Mouse (Mus musculus) cerebellum, adult 2 months (tissue): ENCODE measurements at regions not wholly inside any gene's neighbourhood (a gene's known extent, or its start where the extent isn't known, plus 50 kb on each side); places are given as distances from the start of the nearest gene placed in this dataset.
"Not testable (repeated sequence)": the region's sequence is repeated elsewhere in the genome, so short reads cannot be mapped to it uniquely, and the experiment has no call there.

Source experiments
- DNase-seq, 2 experiments: peaks; one replicate each; pipeline ENCODE4 v3.0.0; 2021
- H3K27ac ChIP-seq: fragments of 200-500 bp; 2 replicates; pipeline ENCODE4 v1.5.1; 2012; ENCODE audit warnings: low read length, control low read depth, inconsistent platforms; ENCODE audit not compliant: insufficient read depth
- H3K27me3 ChIP-seq: fragments of 200-500 bp; 2 replicates; pipeline ENCODE4 v1.6.1; 2012; ENCODE audit warnings: inconsistent platforms, mild to moderate bottlenecking, low read length, moderate library complexity; ENCODE audit not compliant: control insufficient read depth, insufficient read depth
- H3K4me1 ChIP-seq: fragments of 200-500 bp; 2 replicates; pipeline ENCODE4 v1.6.1; 2011; ENCODE audit warnings: low read length; ENCODE audit not compliant: control insufficient read depth, insufficient read depth
- H3K4me3 ChIP-seq: fragments of 200-500 bp; replicated peaks from 2 replicates; pipeline ENCODE3; 2011; ENCODE audit warnings: mild to moderate bottlenecking, low read depth, low read length, control low read depth; ENCODE audit not compliant: insufficient read depth
- CTCF ChIP-seq: fragments of 200-500 bp; IDR thresholded peaks from 2 replicates; pipeline ENCODE4 v1.5.1; 2011; ENCODE audit warnings: low read depth, mild to moderate bottlenecking, control low read depth, low read length, moderate library complexity, borderline replicate concordance; ENCODE audit not compliant: insufficient read depth
- POLR2A ChIP-seq: fragments of 200-500 bp; IDR thresholded peaks from 2 replicates; pipeline ENCODE4 v1.6.1; 2011; ENCODE audit warnings: low read length, control low read depth, borderline replicate concordance; ENCODE audit not compliant: insufficient read depth
- WGBS: fragments of 180-500 bp; shearing (Covaris S2); methylation state at CpG from one replicate; pipeline ENCODE4 v1.1.7; 2018; 5-methylcytosine and 5-hydroxymethylcytosine counted together

DNA sequence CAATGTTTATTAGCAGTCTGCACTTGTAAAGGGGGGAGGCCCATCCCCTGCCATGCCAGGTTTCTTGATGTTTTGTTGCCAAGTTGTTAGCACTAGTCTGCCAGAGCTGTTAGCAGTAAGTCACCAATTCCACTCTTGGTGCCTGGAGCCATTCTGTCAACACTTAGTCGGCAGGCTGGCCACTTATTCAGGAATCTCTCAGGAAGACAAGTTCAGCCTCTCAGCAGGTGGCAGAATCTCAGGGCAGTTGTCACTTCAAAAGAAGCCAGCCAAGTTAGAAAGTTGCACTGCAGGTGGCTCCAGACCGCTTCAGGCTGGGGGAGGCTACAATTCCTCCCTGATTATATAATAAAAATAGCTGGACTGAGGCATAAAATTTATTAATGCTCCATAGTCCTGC lies 424.2 kb downstream of the Cdh10 start:
- DNase-seq, H3K27me3 ChIP-seq, H3K4me1 ChIP-seq, H3K4me3 ChIP-seq, H3K27ac ChIP-seq: not testable (repeated sequence)
- WGBS: 29% methylated on average over 2 of the region's 2 CpGs

DNA sequence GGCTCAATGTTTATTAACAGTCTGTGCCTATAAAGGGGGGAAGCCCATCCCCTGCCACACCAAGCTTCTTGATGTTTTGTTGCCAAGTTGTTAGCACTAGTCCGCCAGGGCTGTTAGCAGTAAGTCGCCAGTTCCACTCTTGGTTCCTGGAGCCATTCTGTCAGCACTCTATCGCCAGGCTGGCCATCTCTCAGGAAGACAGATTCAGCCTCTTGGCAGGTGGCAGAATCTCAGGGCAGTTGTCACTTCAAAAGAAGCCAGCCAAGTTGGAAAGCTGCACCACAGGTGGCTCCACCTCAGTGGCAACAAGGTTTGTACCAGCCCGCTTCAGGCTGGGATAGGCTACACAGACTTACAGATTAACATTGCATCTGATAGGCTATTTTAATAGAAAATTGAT lies 428.7 kb downstream of the Cdh10 start:
- 0 out of 2 replicates have a peak, but pooled peaks cover 4% of the 10 kb centered on the region for H3K4me1 ChIP-seq
- H3K27ac ChIP-seq: no peak overlapping the region
- no peak overlapping the region for H3K4me3 ChIP-seq
- WGBS: 7% methylated on average over 4 of the region's 4 CpGs
- no peaks in the 10 kb centered on the region for H3K27me3 ChIP-seq
- DNase-seq: peak in 1 of 2 experiments; percentile 5
- no peak for TF ChIP-seq POLR2A
- TF ChIP-seq CTCF: no peak

DNA sequence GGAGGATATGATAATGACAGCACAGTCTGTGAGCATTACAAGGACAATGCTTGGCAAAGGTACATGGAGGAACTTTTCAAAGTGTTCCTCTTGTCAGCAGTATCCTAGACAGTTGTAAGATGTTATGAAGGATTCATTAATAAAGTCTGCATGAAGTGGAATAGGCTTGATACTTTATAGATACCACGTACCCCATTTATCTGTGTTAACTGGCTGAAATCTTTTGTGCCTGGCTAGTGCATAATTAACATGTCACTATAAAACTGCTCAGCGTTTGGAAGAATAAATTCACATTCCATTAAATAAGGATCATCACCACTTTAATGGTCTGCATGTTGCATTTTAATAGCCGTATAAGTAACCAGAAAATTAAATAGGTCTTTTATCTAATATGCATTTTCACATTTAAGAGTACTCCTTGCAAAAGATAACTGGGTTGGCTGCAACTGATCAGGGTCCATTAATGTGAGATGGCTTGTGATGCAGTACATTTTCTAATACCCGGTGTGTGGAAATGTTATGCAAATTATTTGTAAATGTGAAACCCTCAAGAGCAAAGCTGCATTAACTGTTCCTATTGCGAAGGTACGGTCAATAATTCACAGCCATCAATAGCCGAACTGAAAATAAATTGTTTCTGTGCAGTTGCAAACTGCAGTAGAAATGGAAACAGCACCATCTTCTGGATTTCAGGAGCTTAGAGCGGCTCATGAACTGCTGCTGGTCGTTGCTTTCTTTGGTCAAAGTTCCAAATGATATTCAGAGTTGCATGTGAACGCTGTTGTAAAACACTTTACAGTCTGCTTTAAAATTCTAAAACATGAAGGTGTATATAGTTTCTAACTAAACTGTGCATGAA lies 457.4 kb downstream of the Cdh10 start:
- TF ChIP-seq POLR2A (no peak), CTCF (peak; percentile 38; the same call in 1 of the 2 replicates)
- Histone ChIP-seq H3K4me1 (no peaks in the 10 kb centered on the region), H3K27me3 (no peaks in the 10 kb centered on the region), H3K4me3 (no peak overlapping the region), H3K27ac (no peak overlapping the region)
- WGBS: 18% methylated on average over 10 of the region's 10 CpGs
- DNase-seq: peak in 1 of 2 experiments; percentile 8

DNA sequence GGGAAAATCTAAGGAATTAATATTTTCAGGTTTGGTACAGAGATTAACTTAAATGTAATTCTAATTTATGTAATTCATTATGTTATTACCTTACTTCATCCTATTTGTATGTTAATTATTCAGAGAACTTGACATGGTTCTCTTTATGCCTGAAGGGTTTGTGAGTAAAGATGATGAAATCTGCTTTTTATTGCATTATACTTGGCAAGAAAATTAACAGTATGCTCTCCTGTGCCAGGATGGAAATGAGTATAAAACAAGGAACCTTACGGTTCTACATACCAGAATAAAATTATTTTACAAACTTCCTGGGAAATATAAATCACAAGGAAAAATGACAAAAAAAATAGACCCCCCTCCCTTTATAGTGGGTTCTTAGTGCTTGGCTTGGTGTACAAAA lies 497.6 kb downstream of the Cdh10 start:
- no peak overlapping the region for H3K4me3 ChIP-seq
- no peak for DNase-seq
- H3K27ac ChIP-seq: no peak overlapping the region
- 63% methylated on average over 1 of the region's 1 CpGs for WGBS
- H3K4me1 ChIP-seq: no peaks in the 10 kb centered on the region
- TF ChIP-seq POLR2A: no peak
- TF ChIP-seq CTCF: no peak
- no peaks in the 10 kb centered on the region for H3K27me3 ChIP-seq

DNA sequence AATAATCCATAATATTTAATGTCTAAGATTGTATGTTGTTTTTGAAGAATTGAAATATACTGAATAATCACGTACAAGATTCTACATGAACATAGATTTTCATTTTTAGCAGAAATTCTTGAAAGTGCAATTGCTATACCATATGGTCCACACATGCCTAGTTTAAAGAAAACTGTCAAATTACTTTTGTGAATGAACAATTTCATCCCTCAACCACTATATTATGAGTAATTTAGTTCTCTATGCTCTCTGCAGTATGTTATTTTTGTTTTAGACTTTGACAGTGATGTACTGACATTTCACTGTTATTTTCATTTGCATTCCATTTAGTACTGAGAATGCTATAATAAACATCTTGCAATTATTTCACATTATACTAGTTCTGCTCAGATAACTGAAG lies 537.6 kb downstream of the Cdh10 start:
- no peak for DNase-seq
- Histone ChIP-seq H3K27me3 (no peaks in the 10 kb centered on the region; the same call in 1 of the 2 replicates), H3K4me3 (no peak overlapping the region), H3K27ac (no peak overlapping the region), H3K4me1 (no peaks in the 10 kb centered on the region)
- 80% methylated on average over 1 of the region's 1 CpGs for WGBS
- TF ChIP-seq POLR2A: no peak
- TF ChIP-seq CTCF: no peak

DNA sequence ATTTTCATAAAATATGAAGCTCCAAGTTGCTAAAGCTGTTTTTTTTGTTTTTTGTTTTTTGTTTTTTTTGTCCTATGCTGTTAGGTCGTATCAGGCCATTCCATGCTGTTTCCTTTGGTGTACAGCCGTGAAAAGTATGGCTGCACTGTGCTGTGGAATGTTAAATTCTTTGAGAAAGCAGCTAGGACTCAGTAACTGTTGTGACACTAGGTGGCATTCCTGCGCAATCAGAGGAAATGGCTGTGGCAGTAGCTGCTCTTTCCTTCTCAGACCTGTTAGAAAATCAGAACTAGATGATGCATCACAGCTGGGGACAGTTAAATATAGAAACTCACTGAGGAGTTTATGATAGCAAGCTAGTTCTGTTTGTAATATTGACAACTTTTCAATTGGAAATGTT lies 541.9 kb downstream of the Cdh10 start:
- no peak for DNase-seq
- Histone ChIP-seq H3K27me3 (no peaks in the 10 kb centered on the region; the same call in 1 of the 2 replicates), H3K4me3 (no peak overlapping the region), H3K27ac (no peak overlapping the region), H3K4me1 (no peaks in the 10 kb centered on the region)
- 28% methylated on average over 3 of the region's 3 CpGs for WGBS
- TF ChIP-seq POLR2A (no peak), CTCF (0 out of 2 replicates have a peak, but pooled peaks have one; percentile 9)

DNA sequence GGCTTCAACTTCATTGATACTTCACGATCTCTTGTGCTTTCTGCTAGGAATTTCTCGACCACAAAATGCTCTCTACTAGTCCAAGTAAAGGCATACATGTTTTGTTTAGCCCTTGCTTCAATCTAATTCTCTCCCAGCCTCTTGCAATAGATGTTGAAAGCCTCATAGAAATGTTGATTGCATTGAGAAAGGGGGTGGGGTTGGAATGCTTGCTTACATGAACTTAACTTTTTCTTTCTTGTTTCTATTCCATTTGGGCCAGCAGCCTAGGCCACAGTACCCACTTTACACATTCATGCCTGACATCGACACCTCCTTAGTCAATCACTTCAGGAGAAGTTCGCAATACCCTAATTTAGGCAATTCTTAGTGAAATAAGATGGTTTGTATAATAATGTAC lies 571.2 kb downstream of the Cdh10 start:
- 86% methylated on average over 4 of the region's 4 CpGs for WGBS
- no peaks in the 10 kb centered on the region for H3K4me1 ChIP-seq
- H3K4me3 ChIP-seq: no peak overlapping the region
- TF ChIP-seq CTCF (no peak), POLR2A (no peak)
- no peak overlapping the region for H3K27ac ChIP-seq
- no peaks in the 10 kb centered on the region for H3K27me3 ChIP-seq
- DNase-seq: no peak

DNA sequence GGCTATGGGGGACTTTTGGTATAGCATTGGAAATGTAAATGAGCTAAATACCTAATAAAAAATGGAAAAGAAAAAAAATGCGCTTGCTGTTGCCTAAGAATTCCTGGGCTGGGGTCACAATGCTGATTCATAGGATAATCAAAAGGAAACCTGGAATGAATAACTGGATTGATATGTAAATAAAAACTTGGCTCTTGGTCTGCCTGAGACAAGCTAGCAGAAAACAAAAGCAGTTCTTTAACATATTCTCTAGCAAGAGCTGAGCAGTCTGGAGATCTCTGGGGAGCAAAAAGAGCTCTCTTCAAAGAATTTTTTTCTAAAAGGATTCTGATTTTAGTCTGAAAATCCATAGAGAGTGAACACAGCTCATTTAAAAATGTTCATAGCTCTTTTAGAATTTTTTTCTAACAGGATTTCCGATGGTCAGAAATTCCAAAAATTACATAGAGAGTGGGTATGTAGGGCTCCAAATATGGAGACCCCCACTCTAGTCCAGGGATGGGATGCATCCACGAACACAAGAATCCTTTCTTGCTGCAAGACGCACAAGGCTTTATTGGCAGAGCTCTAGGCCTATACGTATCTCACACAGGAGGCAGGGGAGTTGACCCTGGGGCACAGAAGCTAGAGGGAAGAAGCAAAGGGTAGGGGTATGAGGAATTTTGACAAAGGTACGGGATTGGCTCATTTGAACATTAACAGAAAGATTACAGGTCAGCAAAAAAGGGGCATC lies 572.7 kb downstream of the Cdh10 start:
- no peak for TF ChIP-seq CTCF
- TF ChIP-seq POLR2A: no peak
- H3K27ac ChIP-seq: no peak overlapping the region
- H3K4me3 ChIP-seq: no peak overlapping the region
- H3K27me3 ChIP-seq: no peaks in the 10 kb centered on the region
- H3K4me1 ChIP-seq: no peaks in the 10 kb centered on the region
- DNase-seq: no peak
- WGBS: 80% methylated on average over 6 of the region's 6 CpGs
